Mouse (Mus musculus) megakaryocyte, embryonic 14.5 days (primary cell): ENCODE data around the gene Edrf1.

ENCODE experiments used
- FLI1 ChIP-seq: IDR thresholded peaks from 2 replicates; pipeline ENCODE4 v1.6.1; 2012; ENCODE audit warnings: low read length, inconsistent platforms, mixed read lengths
- GATA1 ChIP-seq: IDR thresholded peaks from 3 replicates; pipeline ENCODE4 v1.6.1; 2012; ENCODE audit warnings: mixed read lengths, low read length, inconsistent platforms, borderline replicate concordance

DNA sequence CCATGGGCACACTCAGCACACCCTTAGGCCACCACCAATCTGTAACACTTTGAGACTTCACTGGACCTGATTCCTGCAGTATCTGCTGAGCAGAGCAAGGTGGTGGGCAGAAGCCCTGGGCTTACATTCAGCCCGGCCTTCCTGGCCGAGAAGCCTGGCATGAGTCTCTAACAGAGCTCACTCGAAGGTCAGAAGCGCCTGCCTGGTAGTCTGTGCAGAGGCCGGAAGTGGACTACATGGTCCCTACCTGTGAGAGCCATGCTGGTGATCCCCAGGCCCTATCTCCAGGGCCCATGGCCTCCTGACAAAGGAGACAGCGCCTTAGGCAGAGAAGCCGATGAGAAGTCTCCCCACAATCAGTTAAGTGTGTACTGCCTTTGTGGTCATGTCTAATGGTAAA, 64.0 kb downstream of the Edrf1 start:
- no peak for TF ChIP-seq GATA1
- no peak for TF ChIP-seq FLI1
